Mouse (Mus musculus): ENCODE results near the gene Rhog. TPM values are rescaled to one million over a fixed set of nuclear protein-coding genes. Genes with fewer than 3 reads are reported as not detected.
A peak's percentile ranks its signal among the peaks of the same experiment; 100 is the strongest.

Gene Rhog
- polyA plus RNA-seq, 1 experiment from 2014 or later, result 35.3 TPM

DNA sequence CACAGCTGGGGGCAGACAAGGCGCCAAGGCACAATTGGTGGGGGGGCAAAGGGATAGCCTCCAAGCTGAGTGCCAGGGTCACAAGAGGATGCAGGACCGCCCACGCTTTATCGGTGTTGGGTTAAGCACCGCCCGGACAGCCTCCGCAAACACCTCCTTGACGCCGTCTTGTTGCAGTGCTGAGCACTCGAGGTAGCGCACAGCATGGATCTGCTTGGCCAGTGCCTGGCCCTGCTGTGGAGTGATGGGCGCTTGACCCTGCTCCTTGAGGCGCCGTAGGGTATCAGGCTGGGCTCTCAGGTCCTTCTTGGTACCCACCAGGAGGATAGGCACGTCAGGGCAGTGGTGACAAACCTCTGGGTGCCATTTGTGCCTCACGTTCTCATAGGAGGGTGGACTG is 16.3 kb downstream of the Rhog start:
- ATAC-seq (ENCODE audit: low FRiP score), result no peak
- Histone ChIP-seq H3K4me1 (replicated peaks; ENCODE audit: control insufficient read depth, insufficient read depth, low read length) (no peaks in the 10 kb centered on the region), H3K4me2 (replicated peaks; ENCODE audit: low read depth, low read length) (no peak overlapping the region), H3K36me3 (ENCODE audit: control insufficient read depth, insufficient read depth, low read length) (peaks cover 11% of the 10 kb centered on the region), H3K9ac (ENCODE audit: low read depth, low read length) (no peak overlapping the region), H3K27me3 (ENCODE audit: control insufficient read depth, insufficient read depth, low read length) (no peaks in the 10 kb centered on the region), H3K9me3 (ENCODE audit: control insufficient read depth, low read length) (no peaks in the 10 kb centered on the region), H3K27ac (ENCODE audit: low read depth, low read length) (no peak overlapping the region), H3K4me3 (ENCODE audit: low read depth, low read length) (no peak overlapping the region)
- no peak for DNase-seq (ENCODE audit: low spot score)
- 92% methylated on average over 16 of the region's 16 CpGs for WGBS

DNA sequence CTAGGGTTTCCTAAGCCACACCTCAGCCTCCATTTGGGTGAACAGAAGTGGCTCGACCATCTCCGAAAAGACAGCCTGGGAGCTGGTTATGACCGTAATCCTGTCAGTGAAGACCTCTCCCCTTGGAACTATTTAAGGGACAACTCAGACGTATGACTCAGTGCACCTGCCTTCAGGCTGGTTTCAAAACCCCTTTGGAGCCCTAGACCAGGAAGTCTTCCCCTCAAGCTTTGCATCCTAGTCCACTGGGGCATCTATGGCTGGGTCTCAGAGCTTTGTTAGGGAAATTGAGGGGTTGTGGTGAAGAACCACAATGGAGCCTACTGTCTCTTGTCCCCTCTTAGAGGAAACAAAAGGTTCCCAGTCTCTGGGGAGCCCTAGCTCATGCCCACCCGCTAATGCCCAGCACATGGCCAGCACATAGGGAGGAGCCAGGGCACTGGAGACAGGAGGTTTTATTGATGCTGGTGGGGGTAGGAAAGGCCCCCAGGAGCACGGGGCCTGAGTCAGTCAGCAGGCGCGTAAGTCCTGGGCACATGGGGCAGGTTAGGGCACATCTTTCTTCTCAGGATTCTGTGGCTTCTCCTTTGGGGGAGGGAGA is 17.1 kb downstream of the Rhog start:
- no peaks in the 10 kb centered on the region for H3K9me3 ChIP-seq (ENCODE audit: control insufficient read depth, low read length)
- H3K36me3 ChIP-seq (ENCODE audit: control insufficient read depth, insufficient read depth, low read length), result peaks cover 11% of the 10 kb centered on the region
- no peak overlapping the region for H3K9ac ChIP-seq (ENCODE audit: low read depth, low read length)
- no peak overlapping the region for H3K4me2 ChIP-seq (replicated peaks; ENCODE audit: low read depth, low read length)
- no peaks in the 10 kb centered on the region for H3K27me3 ChIP-seq (ENCODE audit: control insufficient read depth, insufficient read depth, low read length)
- DNase-seq (ENCODE audit: low spot score) (no peak), ATAC-seq (ENCODE audit: low FRiP score) (no peak)
- H3K27ac ChIP-seq (ENCODE audit: low read depth, low read length), result no peak overlapping the region
- H3K4me3 ChIP-seq (ENCODE audit: low read depth, low read length), result no peak overlapping the region
- H3K4me1 ChIP-seq (replicated peaks; ENCODE audit: control insufficient read depth, insufficient read depth, low read length), result no peaks in the 10 kb centered on the region
- 84% methylated on average over 8 of the region's 8 CpGs for WGBS

DNA sequence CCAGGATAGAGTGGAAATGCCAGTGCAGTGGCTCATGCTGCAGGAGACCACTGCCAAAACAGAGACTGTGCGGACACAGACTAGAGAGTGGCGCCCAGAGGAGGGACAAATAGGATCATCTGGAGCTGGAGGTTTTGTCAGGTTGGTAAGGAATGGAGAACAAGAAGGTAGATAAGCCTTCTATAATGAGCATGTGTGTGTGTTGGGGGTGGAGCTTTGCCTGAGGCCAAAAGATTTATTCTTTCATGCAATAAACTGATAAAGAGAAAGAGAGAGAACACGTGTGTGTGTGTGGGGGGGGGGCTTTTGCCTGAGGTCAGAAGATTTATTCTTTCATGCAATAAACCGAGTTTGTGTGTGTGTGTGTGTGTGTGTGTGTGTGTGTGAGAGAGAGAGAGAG is 22.8 kb downstream of the Rhog start:
- H3K27ac ChIP-seq (ENCODE audit: low read depth, low read length), result no peak overlapping the region
- WGBS, result 89% methylated on average over 4 of the region's 4 CpGs
- H3K4me2 ChIP-seq (replicated peaks; ENCODE audit: low read depth, low read length), result no peak overlapping the region
- peaks cover 6% of the 10 kb centered on the region; the same call in 1 of the 2 replicates for H3K36me3 ChIP-seq (ENCODE audit: control insufficient read depth, insufficient read depth, low read length)
- H3K4me1 ChIP-seq (replicated peaks; ENCODE audit: control insufficient read depth, insufficient read depth, low read length), result no peaks in the 10 kb centered on the region
- no peak overlapping the region for H3K4me3 ChIP-seq (ENCODE audit: low read depth, low read length)
- no peaks in the 10 kb centered on the region for H3K9me3 ChIP-seq (ENCODE audit: control insufficient read depth, low read length)
- ATAC-seq (ENCODE audit: low FRiP score) (no peak), DNase-seq (ENCODE audit: low spot score) (no peak)
- H3K27me3 ChIP-seq (ENCODE audit: control insufficient read depth, insufficient read depth, low read length), result no peaks in the 10 kb centered on the region
- no peak overlapping the region for H3K9ac ChIP-seq (ENCODE audit: low read depth, low read length)

DNA sequence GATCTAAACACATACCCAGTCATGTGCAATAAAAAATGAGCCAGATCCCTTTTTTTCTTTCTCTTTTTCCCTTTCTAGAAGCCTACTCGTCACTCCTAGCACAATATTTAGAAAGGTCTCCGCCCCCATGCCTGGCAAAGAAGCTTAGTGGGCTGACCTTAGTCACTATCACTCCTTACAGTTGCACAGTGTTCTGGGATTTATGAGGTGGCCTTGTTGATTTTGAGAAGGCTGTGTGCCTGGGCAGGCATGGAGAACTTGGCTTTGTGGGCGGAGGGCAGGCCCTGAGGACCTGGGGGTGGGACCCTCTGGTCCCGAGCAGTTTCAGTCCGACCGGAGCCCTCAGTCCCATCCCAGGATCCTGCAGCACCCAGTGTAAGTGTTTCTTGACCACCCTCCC is 26.0 kb downstream of the Rhog start:
- no peak for DNase-seq (ENCODE audit: low spot score)
- no peaks in the 10 kb centered on the region for H3K9me3 ChIP-seq (ENCODE audit: control insufficient read depth, low read length)
- no peak overlapping the region for H3K4me2 ChIP-seq (replicated peaks; ENCODE audit: low read depth, low read length)
- no peaks in the 10 kb centered on the region for H3K36me3 ChIP-seq (ENCODE audit: control insufficient read depth, insufficient read depth, low read length)
- H3K9ac ChIP-seq (ENCODE audit: low read depth, low read length), result no peak overlapping the region
- no peak for ATAC-seq (ENCODE audit: low FRiP score)
- H3K27ac ChIP-seq (ENCODE audit: low read depth, low read length), result no peak overlapping the region
- H3K27me3 ChIP-seq (ENCODE audit: control insufficient read depth, insufficient read depth, low read length), result no peaks in the 10 kb centered on the region
- WGBS, result 94% methylated on average over 6 of the region's 6 CpGs
- H3K4me1 ChIP-seq (replicated peaks; ENCODE audit: control insufficient read depth, insufficient read depth, low read length), result no peaks in the 10 kb centered on the region
- H3K4me3 ChIP-seq (ENCODE audit: low read depth, low read length), result no peak overlapping the region

DNA sequence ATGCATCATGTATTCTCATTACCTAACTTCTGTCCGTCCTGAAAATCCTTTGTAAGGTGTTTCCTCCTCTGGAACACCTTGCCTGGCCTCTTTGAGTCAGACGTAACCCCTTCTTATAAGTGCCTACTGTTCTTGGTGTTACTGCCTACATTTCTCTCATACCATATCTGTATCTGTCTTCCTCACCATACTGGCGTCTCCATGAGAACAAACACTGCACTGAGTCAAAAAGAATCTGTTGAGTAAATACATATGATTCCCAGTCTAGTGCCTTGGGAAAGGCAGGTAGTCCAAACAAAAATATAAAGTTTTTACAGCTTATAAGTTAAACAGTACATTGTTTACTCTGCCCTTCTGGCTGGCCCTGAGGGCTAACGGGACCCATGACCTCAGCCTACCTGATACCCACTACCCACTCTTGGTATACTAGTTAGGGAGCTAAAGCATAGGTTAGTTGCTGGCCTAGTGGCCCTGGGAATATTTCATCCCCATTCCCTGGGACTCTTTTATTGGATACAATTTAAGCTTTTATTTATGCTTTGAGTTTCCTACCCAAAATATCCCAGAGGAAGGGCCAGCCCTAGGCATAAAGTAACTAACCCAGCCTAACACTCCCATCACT is 27.7 kb downstream of the Rhog start:
- H3K4me2 ChIP-seq (replicated peaks; ENCODE audit: low read depth, low read length), result no peak overlapping the region
- no peaks in the 10 kb centered on the region for H3K9me3 ChIP-seq (ENCODE audit: control insufficient read depth, low read length)
- no peaks in the 10 kb centered on the region for H3K27me3 ChIP-seq (ENCODE audit: control insufficient read depth, insufficient read depth, low read length)
- H3K36me3 ChIP-seq (ENCODE audit: control insufficient read depth, insufficient read depth, low read length), result no peaks in the 10 kb centered on the region
- no peak overlapping the region for H3K9ac ChIP-seq (ENCODE audit: low read depth, low read length)
- ATAC-seq (ENCODE audit: low FRiP score) (no peak), DNase-seq (ENCODE audit: low spot score) (no peak)
- H3K27ac ChIP-seq (ENCODE audit: low read depth, low read length), result no peak overlapping the region
- no peaks in the 10 kb centered on the region for H3K4me1 ChIP-seq (replicated peaks; ENCODE audit: control insufficient read depth, insufficient read depth, low read length)
- H3K4me3 ChIP-seq (ENCODE audit: low read depth, low read length), result no peak overlapping the region
- 91% methylated on average over 4 of the region's 4 CpGs for WGBS

DNA sequence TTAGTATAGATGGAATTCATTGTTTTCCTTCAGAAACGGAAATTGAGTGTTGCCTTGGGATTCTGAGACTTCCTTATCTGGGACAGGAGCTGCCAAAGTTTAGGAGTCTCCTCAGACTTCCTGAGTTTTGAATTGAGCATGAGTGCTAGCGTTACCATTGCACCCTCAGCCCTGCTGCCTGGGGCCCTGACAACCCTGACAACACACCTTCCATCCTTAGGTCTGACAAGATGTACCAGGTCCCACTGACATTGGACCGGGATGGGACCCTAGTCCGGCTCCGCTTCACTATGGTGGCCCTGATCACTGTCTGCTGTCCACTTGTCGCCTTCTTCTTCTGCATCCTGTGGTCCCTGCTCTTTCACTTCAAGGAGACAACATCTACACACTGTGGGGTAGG is 29.8 kb downstream of the Rhog start:
- H3K9me3 ChIP-seq (ENCODE audit: control insufficient read depth, low read length), result no peaks in the 10 kb centered on the region
- no peak overlapping the region for H3K4me3 ChIP-seq (ENCODE audit: low read depth, low read length)
- 96% methylated on average over 6 of the region's 6 CpGs for WGBS
- no peaks in the 10 kb centered on the region for H3K36me3 ChIP-seq (ENCODE audit: control insufficient read depth, insufficient read depth, low read length)
- no peak overlapping the region for H3K27ac ChIP-seq (ENCODE audit: low read depth, low read length)
- no peak overlapping the region for H3K9ac ChIP-seq (ENCODE audit: low read depth, low read length)
- no peaks in the 10 kb centered on the region for H3K4me1 ChIP-seq (replicated peaks; ENCODE audit: control insufficient read depth, insufficient read depth, low read length)
- H3K27me3 ChIP-seq (ENCODE audit: control insufficient read depth, insufficient read depth, low read length), result no peaks in the 10 kb centered on the region
- no peak for DNase-seq (ENCODE audit: low spot score)
- H3K4me2 ChIP-seq (replicated peaks; ENCODE audit: low read depth, low read length), result no peak overlapping the region
- no peak for ATAC-seq (ENCODE audit: low FRiP score)

DNA sequence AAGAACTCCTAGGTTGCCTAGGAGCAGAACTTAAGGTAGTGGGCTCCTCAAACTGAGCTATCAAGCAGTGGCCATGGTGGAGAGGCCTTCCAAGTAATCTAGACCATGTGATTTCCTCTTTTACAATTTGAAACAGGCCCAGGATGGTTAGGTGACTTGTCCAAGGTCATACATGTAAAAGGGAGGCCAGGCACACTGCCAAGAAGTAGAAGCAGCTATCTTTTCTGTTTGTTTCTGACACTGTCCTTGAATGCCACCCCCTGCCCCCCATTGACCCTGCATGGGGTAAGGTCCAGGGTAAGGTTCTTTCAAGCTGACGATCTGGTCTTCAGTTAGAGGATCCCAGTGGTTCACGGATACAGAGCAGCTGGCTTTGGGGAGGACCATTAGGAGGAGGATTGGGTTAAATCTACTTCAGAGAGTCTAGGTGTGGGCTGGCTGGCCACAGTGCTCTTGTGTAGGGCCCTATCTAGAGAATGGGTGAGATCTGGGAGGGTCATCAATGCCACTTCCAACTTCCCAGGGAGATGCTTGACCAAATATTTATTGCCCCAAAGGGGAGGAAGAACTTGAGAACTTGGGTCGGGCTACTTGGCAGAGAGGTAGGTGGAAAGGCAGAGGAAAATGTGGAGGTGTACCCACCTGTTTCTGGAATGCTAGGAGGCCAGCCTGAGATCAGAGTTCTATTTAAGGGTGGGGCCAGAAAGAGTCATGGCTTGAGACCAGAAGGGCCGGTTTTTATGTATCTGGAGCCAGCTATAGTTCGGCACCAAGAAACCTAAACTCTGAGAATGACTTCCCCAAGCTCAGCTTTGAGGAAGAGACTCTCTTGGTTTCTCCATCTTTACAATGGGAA is 31.7 kb downstream of the Rhog start:
- Histone ChIP-seq H3K27me3 (ENCODE audit: control insufficient read depth, insufficient read depth, low read length) (no peaks in the 10 kb centered on the region), H3K9me3 (ENCODE audit: control insufficient read depth, low read length) (no peaks in the 10 kb centered on the region), H3K27ac (ENCODE audit: low read depth, low read length) (no peak overlapping the region), H3K4me3 (ENCODE audit: low read depth, low read length) (no peak overlapping the region), H3K36me3 (ENCODE audit: control insufficient read depth, insufficient read depth, low read length) (no peaks in the 10 kb centered on the region), H3K4me1 (replicated peaks; ENCODE audit: control insufficient read depth, insufficient read depth, low read length) (no peaks in the 10 kb centered on the region), H3K9ac (ENCODE audit: low read depth, low read length) (no peak overlapping the region), H3K4me2 (replicated peaks; ENCODE audit: low read depth, low read length) (no peak overlapping the region)
- ATAC-seq (ENCODE audit: low FRiP score) (no peak), DNase-seq (ENCODE audit: low spot score) (no peak)
- 91% methylated on average over 5 of the region's 5 CpGs for WGBS

DNA sequence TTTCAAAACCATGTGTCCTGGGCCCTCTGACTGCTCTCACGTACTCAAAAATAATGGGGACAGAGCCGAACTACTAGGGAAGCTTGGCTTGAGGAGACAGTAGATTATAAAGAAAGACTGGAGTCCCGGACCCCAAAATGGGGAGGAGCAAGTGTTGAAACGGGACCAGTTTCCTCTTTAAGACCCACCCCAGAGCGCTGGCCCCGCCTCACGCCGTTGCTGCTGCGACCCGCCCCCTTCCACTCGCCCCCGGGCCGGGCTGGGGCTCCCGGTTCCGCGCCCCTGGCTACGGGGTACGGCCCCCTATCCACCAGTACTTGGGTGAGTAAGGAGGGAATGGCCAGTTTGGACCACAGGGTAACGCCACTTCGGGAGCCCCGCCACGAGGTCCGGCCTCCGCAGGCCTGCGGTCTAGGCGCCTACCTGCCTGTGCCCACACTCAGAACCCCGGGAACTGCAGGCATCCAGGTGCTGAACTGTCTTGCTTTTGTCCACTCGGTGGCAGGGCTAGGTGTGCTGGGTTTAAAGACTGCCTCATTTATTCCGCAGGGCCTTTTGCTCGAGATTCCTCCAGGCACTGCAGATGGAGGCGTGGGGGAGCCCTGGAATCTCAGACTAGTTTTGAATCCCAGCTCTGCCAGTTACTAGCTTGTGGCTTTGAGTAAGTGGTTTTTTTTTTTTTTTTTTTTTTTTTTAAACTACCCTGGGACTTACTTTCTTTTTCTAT is 32.9 kb downstream of the Rhog start:
- Histone ChIP-seq H3K27me3 (ENCODE audit: control insufficient read depth, insufficient read depth, low read length) (no peaks in the 10 kb centered on the region), H3K4me2 (replicated peaks; ENCODE audit: low read depth, low read length) (peak overlapping the region; percentile 84), H3K9me3 (ENCODE audit: control insufficient read depth, low read length) (no peaks in the 10 kb centered on the region), H3K27ac (ENCODE audit: low read depth, low read length) (0 out of 2 replicates have a peak overlapping the region, but pooled peaks have one; percentile 10), H3K4me1 (replicated peaks; ENCODE audit: control insufficient read depth, insufficient read depth, low read length) (no peaks in the 10 kb centered on the region), H3K4me3 (ENCODE audit: low read depth, low read length) (peak overlapping the region; percentile 57), H3K36me3 (ENCODE audit: control insufficient read depth, insufficient read depth, low read length) (no peaks in the 10 kb centered on the region), H3K9ac (ENCODE audit: low read depth, low read length) (peak overlapping the region; percentile 71)
- WGBS, result 2% methylated on average over 31 of the region's 31 CpGs
- DNase-seq (ENCODE audit: low spot score), result peak; percentile 64
- ATAC-seq (ENCODE audit: low FRiP score), result peak; percentile 83

Measured in hindbrain, embryonic 11.5 days (tissue).